Mouse (Mus musculus) gastrocnemius, adult 2 months (tissue): Measurements from ENCODE around the gene Wasl. TPM values are rescaled to one million over a fixed set of nuclear protein-coding genes. Genes with fewer than 3 reads are reported as not detected.

Experiments used
- DNase-seq: peaks from one replicate; pipeline ENCODE4 v3.0.0; 2022
- H3K27ac ChIP-seq: fragments of 200-600 bp; 2 replicates; pipeline ENCODE4 v1.8.1; 2022; ENCODE audit warnings: mild to moderate bottlenecking
- H3K4me3 ChIP-seq: fragments of 200-600 bp; 2 replicates; pipeline ENCODE4 v1.8.1; 2022; ENCODE audit warnings: mild to moderate bottlenecking, moderate library complexity
- CTCF ChIP-seq: fragments of 200-600 bp; IDR thresholded peaks from 2 replicates; pipeline ENCODE4 v1.8.1; 2022; ENCODE audit warnings: antibody characterized with exemption, mild to moderate bottlenecking, moderate library complexity
- intact Hi-C: fragments of 180-260 bp; cut with DNase I; formaldehyde crosslinking; loops from one replicate; pipeline ENCODE4 v1.15.1; 2025
- total RNA-seq, 2 experiments: library from RNA; stranded (reverse); gene quantifications; 2 replicates each; pipeline ENCODE4 v1.2.3; 2021

Gene Wasl
- total RNA-seq, 2 experiments from 2014 or later = 15.3 to 18.1 TPM

GRCm38 (mm10) chr6:24663196-24664132, 1.3 kb downstream of the Wasl start:
- H3K4me3 ChIP-seq = peak overlapping the region; percentile 95
- peak overlapping the region; percentile 99 for H3K27ac ChIP-seq
- intact Hi-C loops = loop anchor here (2.0 kb wide), 1 partner anchor 137 kb away; no protein-coding TSS in a partner anchor
- TF ChIP-seq CTCF = no peak
- peak; percentile 21 for DNase-seq

DNA sequence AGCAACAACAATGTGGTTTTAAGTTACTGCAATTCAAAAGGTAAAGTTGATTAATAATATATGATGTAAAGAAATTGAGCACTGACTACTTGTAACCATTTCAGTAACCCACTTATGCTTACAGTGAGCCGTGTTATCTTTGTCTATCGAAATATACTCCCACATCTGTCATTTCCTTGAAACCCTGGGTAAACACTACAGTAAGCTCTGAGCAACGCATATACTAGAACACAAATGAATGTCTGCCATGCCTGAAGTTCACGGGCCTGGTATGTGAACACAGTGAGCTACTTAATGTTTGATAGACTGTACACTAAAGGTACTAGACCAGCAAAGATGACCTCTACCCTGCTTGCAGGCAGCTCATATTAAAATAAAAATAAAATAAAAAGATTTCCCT, 2.3 kb downstream of the Wasl start:
- peak overlapping the region; percentile 95 for H3K4me3 ChIP-seq
- no peak for DNase-seq
- intact Hi-C loops = loop anchor here (2.0 kb wide), 1 partner anchor 136 kb away; no protein-coding TSS in a partner anchor
- TF ChIP-seq CTCF = no peak
- H3K27ac ChIP-seq = peak overlapping the region; percentile 99

- TF ChIP-seq CTCF = no peak
- DNase-seq = no peak
- intact Hi-C loops = loop anchor here (2.0 kb wide), 1 partner anchor 135 kb away; no protein-coding TSS in a partner anchor
- Histone ChIP-seq H3K4me3 (peak overlapping the region; percentile 95), H3K27ac (peak overlapping the region; percentile 99; the same call in 1 of the 2 replicates)
These were observed 2.9 kb downstream of the Wasl start for GRCm38 (mm10) chr6:24661879-24662278.

GRCm38 (mm10) chr6:24657647-24658387, 7.0 kb downstream of the Wasl start:
- peak; percentile 29 for DNase-seq
- intact Hi-C loops = no loop called here
- Histone ChIP-seq H3K27ac (peak overlapping the region; percentile 16; the same call in 1 of the 2 replicates), H3K4me3 (no peak overlapping the region)
- no peak for TF ChIP-seq CTCF

DNA sequence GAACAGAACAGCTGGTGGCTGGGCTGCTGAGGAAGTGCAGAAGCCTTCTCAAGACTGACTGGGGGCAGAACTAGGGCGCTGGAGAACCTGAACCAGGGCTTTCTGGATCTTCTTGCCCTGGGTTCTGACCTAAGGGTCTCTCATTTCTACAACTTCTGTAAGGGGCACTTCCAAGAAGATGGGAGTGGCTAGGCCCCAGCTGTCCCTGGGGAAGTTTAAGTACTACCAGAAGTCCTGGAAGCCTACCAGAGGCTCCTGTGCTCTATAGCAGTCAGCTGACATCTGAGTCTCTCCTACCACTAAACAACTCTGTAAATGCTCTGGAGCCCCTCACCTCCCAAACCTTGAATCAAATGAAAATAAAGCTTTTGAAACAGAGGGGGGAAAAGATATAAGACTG, 8.7 kb downstream of the Wasl start:
- DNase-seq = peak; percentile 55
- no peak for TF ChIP-seq CTCF
- Histone ChIP-seq H3K4me3 (no peak overlapping the region), H3K27ac (peak overlapping the region; percentile 55; the same call in 1 of the 2 replicates)
- intact Hi-C loops = no loop called here

DNA sequence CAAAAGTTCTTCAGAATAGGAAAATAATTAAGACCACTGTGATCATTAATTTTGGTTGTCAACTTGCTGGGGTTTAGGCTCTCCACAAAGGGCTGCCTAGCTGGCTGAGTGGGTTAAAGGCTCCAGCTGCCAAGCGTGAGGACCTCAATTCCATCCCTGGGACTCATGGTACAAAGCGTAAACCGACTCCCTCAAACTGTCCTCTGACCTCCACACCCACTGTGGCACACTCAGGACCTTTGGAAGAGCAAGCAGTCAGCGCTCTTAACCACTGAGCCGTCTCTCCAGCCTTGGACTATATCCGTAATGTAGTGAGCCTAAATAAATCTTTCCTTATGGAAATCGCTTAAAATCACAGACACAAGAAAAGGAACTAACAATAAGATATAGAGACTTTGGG, 13.3 kb downstream of the Wasl start:
- DNase-seq = no peak
- H3K27ac ChIP-seq = 0 out of 2 replicates have a peak overlapping the region, but pooled peaks have one; percentile 16
- no peak for TF ChIP-seq CTCF
- intact Hi-C loops = no loop called here
- no peak overlapping the region for H3K4me3 ChIP-seq

DNA sequence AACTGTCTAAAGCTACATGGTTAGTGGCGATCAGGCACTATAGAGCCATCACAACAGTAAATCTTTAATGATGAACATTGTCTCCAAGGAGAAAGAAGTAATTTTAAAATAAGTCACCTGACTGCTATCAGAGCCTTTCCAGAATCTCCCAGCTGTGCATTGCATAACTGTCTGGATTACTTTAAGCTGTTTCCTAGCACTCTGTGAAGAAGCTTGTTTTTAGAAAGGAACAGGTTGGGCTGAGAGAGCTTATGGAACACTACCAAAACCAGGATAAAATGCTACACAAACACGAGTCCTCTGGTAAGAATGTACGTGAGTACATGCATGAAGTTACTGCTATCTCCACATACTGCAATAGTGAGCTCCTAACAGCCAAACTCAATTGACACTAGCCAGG, 14.1 kb downstream of the Wasl start:
- no peak for DNase-seq
- no peak for TF ChIP-seq CTCF
- intact Hi-C loops = no loop called here
- H3K4me3 ChIP-seq = no peak overlapping the region
- peak overlapping the region; percentile 17; the same call in 1 of the 2 replicates for H3K27ac ChIP-seq

GRCm38 (mm10) chr6:24648403-24648802, 16.4 kb downstream of the Wasl start:
- TF ChIP-seq CTCF = no peak
- H3K27ac ChIP-seq = peak overlapping the region; percentile 36; the same call in 1 of the 2 replicates
- no peak for DNase-seq
- no peak overlapping the region for H3K4me3 ChIP-seq
- intact Hi-C loops = no loop called here

DNA sequence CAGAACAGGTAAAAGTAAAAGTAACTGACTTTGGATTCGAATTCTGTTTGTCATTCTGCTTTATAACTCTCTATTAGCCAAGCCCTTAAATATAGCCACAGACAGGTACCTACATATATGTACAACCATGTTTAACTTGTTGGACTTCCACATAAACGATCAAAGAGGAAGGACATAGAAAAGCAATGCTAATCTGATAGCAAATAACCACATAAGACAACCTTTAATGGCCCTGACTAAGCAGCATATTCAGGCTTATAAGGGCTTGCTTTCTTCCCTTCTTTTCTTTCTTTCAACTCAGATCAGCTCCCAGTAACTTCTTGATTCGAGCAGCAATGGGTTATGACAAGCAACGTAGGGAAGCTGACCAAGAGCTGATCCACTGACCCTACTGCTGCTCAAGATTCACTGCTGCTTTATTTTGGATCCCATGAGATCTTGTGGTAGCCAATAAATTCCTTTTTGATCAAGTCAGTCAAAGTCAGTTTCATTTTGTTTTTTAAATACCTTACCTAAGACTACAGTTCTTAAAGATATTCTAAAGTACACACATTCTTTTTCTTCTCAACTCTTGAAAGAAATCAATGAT, 17.6 kb downstream of the Wasl start:
- intact Hi-C loops = no loop called here
- H3K27ac ChIP-seq = peak overlapping the region; percentile 36

DNA sequence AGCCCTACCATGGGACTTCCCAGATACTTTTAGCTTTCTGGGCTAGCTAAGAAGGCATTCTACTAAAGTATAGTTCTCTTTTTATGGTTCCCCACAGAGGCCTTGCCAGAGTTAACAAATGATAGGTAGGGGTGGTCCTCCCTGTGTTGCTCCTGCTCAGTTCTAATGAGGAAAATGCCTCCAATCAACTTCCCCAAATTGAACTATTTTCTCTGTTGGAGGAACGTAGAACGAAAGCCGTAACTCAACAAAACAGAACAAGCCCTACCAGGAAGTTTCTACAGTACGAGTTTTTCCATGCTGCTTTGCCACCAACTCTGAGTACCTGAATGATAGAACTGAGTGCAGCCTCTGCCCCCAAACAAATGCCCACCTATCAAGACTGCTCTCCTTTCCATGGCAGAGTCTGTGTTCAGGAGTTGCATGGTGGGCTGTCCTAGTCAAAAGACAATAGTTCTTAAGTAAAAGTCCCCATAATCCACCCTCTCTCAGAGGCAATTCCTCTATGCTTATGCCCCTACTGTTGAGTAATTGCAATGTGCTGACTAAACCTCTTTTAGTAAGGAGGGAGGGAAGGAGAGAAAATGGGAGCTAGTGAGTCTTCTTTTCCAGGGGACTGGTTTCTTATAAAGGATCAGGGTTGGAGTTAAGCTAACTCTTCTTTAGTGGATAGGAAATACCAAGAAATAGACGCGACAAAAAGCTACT, 19.3 kb downstream of the Wasl start:
- Histone ChIP-seq H3K4me3 (no peak overlapping the region), H3K27ac (0 out of 2 replicates have a peak overlapping the region, but pooled peaks have one; percentile 32)
- no peak for TF ChIP-seq CTCF
- intact Hi-C loops = no loop called here
- no peak for DNase-seq

More for the DNA sequence above, 17.6 kb downstream of the Wasl start:
- no peak for TF ChIP-seq CTCF
- no peak for DNase-seq
- H3K4me3 ChIP-seq = peak overlapping the region; percentile 11; the same call in 1 of the 2 replicates

DNA sequence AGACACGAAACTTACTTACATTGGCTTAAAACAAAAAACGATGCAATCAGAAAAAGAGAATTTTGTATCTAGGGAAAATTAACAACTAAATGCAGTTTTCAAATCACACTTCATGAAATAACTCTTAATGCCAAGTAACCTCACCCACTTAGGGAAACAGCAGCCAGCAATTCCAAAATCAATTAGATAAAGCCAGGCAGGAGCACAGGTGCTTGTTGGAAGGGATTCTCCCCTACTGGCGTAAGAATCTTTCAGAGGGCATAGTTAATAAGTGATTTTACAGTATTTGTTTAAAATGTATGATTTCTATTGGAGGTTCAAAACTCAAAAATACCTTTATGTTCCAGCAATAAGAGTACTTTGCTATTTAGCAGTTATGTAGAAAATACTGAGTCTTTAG, 21.8 kb downstream of the Wasl start:
- no peak overlapping the region for H3K27ac ChIP-seq
- no peak for DNase-seq
- TF ChIP-seq CTCF = no peak
- intact Hi-C loops = no loop called here
- H3K4me3 ChIP-seq = no peak overlapping the region

DNA sequence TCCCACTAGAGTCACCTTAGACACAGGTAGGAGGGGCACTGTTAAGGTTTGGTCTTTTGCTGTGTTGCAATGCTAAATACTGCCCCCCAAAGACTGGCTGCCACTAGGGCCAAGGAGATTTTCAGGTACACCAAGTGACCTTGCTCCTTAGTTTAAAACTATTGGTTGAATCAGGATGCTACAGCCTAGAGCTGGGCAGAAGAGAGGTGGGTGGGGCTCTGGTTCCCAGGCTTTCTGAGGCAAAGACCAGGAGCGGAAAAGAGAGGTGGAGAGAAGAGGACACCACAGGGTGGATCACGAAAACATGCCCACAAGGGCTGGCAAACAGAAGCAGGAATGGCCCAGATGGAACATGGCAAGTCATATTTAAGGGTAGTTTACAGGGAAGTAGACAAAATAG, 22.6 kb downstream of the Wasl start:
- H3K4me3 ChIP-seq = no peak overlapping the region
- intact Hi-C loops = no loop called here
- no peak for TF ChIP-seq CTCF
- DNase-seq = no peak
- H3K27ac ChIP-seq = no peak overlapping the region; the same call in 1 of the 2 replicates
